Mouse (Mus musculus) colon, adult 2 months (tissue): ENCODE data around the gene Slc39a12. TPM values are rescaled to one million over a fixed set of nuclear protein-coding genes. Genes with fewer than 3 reads are reported as not detected.

Source experiments
- polyA plus RNA-seq: library from polyadenylated mRNA; depleted of rRNA; stranded (reverse); fragments of >200 nt; gene quantifications from 2 replicates; pipeline ENCODE4 v1.2.3, GENCODE M21; 2012; rRNA removed

Gene Slc39a12
- not detected in 2 replicates for polyA plus RNA-seq

DNA sequence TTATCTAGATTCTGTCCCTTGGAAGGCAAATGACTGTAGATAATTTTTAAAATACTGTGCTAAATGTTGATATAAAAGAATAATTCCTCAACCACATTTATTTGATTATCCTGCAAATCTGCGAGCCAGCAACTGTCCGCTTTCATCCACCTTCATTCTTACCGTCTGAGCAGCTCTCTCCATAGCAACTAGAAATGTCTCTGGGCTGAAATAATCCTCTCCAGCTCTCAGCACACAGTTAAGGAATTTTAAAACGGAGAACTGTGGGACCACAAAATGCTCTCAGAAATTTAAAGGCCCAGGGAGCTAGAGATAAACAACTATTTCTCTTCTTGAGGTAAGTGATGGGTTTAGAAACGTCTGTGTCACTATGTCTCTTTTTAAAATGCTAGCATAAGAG is at the start of gene Slc39a12:
TSS of gene Slc39a12 (plus strand) at position 155 of the 400 bp plus-strand sequence.

Other genes with a start within 250 kb of the Slc39a12 start
- gene Tmem236, start 213.8 kb upstream of the Slc39a12 start, polyA plus RNA-seq, result 13.0 and 14.6 TPM in 2 replicates
- gene Mrc1, start 158.9 kb upstream of the Slc39a12 start, polyA plus RNA-seq, result 1.1 and 1.6 TPM in 2 replicates
- 2.3 TPM in 2 replicates for gene Cacnb2, start 214.8 kb downstream of the Slc39a12 start, polyA plus RNA-seq